Mouse (Mus musculus) erythroblast, embryonic 14.5 days (primary cell): ENCODE results near the gene Gm21970. TPM values are rescaled to one million over a fixed set of nuclear protein-coding genes. Genes with fewer than 3 reads are reported as not detected.

Experiments
- H3K27me3 ChIP-seq: 2 replicates; pipeline ENCODE4 v1.6.1; 2012; ENCODE audit warnings: inconsistent platforms; ENCODE audit not compliant: control insufficient read depth
- H3K36me3 ChIP-seq: 2 replicates; pipeline ENCODE4 v1.6.1; 2012; ENCODE audit warnings: mild to moderate bottlenecking, inconsistent platforms; ENCODE audit not compliant: control insufficient read depth
- H3K4me1 ChIP-seq: 2 replicates; pipeline ENCODE4 v1.6.1; 2012; ENCODE audit warnings: inconsistent platforms; ENCODE audit not compliant: control insufficient read depth
- H3K4me3 ChIP-seq: replicated peaks from 2 replicates; pipeline ENCODE3; 2012; ENCODE audit warnings: moderate library complexity, mild to moderate bottlenecking, inconsistent platforms
- H3K9me3 ChIP-seq: 2 replicates; pipeline ENCODE4 v1.6.1; 2012; ENCODE audit warnings: low read length, inconsistent platforms, mixed read lengths; ENCODE audit not compliant: control insufficient read depth
- GATA1 ChIP-seq: IDR thresholded peaks from 2 replicates; pipeline ENCODE4 v1.6.1; 2012; ENCODE audit warnings: low read length, inconsistent platforms, mixed read lengths
- TAL1 ChIP-seq: IDR thresholded peaks from 3 replicates; pipeline ENCODE4 v1.6.1; 2012; ENCODE audit warnings: low read length, inconsistent platforms, mixed read lengths
- polyA plus RNA-seq: library from polyadenylated mRNA; stranded (reverse); fragments of >175 nt; gene quantifications from 2 replicates; pipeline ENCODE4 v1.2.3, GENCODE M21; 2012

The Gm21970 gene
- polyA plus RNA-seq = not detected in 2 replicates

DNA sequence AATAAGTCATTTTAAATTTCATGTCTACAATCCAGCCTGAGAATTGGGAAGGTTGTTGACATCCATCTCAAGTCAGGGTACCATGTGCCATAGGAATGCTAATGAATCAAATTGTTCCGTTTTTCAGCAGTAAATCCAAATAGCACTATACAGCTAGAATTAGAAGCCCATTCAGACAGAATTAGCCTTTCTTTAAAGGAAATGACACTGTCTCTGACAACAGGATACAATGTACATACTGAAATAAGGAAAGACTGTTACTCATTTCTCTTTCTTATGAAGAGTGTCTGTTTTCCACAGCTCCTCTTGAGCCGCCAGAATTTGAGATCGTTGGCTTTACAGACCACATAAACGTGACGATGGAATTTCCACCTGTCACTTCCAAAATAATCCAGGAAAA lies at the start of gene Gm21970:
Gene Gm21970 (plus strand): TSS at position 301 of the 400 bp plus-strand sequence.
- Histone ChIP-seq H3K4me1 (peaks cover 34% of the 10 kb centered on the region), H3K9me3 (peaks cover 11% of the 10 kb centered on the region), H3K4me3 (no peak within 1 kb of the TSS), H3K27me3 (no peaks in the 10 kb centered on the region; the same call in 1 of the 2 replicates), H3K36me3 (peaks cover 98% of the 10 kb centered on the region)
- TF ChIP-seq GATA1 (no peak), TAL1 (no peak)

DNA sequence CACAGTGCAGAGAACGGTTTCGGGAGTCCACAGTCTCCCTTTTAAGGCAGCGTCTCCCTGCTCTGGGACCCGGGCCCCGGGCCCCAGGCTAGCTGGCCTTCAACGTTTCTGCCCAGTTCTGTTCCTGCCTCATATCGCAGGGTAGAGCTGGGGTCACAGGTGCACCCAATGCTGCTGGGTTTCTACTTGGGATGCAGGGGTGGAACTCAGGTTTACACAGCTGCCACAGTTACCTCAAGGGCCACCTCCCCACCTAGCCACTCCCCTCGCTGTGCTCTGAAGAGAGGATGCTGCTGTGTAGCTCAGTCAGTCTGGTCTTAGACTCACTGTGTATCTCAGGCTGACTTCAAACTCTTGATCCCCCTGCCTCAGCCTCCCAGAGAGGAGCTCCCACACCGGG lies 45.0 kb upstream of the Gm21970 start:
- peaks cover 3% of the 10 kb centered on the region; the same call in 1 of the 2 replicates for H3K9me3 ChIP-seq
- H3K4me1 ChIP-seq = peaks cover 8% of the 10 kb centered on the region
- H3K4me3 ChIP-seq = no peak overlapping the region
- H3K27me3 ChIP-seq = peaks cover 3% of the 10 kb centered on the region
- H3K36me3 ChIP-seq = no peaks in the 10 kb centered on the region
- no peak for TF ChIP-seq GATA1
- TF ChIP-seq TAL1 = no peak

DNA sequence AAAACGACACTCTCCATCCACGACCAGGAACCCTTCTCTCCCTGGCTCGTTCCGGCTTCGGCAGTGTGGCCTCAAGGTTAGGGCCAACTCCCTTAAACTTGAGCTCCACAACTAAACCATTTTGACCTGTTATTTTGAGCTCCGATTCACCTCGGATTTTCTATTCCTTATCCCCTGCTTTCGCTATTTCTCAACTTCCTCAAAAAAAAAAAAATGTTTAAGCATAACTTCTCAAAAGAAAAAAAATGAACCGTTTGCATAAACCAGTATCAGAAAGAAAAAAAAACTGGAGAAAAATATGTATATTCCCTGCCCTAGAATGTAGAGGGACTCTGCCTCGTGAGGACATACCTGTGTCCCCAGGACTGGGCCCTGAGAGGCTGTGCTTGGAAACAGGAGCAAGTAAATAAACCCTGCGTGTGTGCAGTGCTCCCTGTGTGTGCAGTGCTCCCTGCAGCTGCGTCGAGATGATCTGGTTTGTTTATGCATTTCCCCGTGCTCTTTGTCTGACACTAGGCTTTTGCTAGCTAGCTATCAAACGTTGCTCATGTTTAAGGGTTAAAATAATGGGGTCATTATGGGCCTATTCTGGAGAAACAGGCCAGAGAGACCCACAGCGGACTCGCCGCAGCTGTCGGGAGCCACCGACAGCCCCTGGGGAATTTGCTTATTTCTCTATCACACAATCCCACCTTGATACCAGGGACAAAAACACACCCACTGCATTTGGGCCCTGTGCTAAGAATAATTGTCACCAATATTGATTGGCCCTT lies 43.8 kb upstream of the Gm21970 start:
- Histone ChIP-seq H3K36me3 (no peaks in the 10 kb centered on the region), H3K27me3 (peaks cover 3% of the 10 kb centered on the region), H3K4me3 (no peak overlapping the region), H3K4me1 (peaks cover 18% of the 10 kb centered on the region), H3K9me3 (peaks cover 3% of the 10 kb centered on the region; the same call in 1 of the 2 replicates)
- no peak for TF ChIP-seq GATA1
- TF ChIP-seq TAL1 = no peak

DNA sequence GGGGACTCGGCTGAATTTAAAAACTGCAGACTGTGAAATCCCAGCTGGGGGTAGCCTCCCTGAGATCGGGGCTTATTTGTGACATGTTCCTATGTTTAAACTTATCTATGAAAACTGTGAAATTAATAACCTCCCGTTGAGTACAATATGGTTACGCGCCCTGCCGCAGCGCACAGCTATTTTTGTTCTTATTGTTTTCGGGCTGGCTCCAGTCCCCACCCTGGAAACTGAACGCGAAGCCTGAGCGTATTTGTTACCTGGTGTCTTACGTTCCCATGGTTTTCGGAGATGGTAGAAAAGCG lies 43.3 kb upstream of the Gm21970 start:
- Histone ChIP-seq H3K4me3 (no peak overlapping the region), H3K36me3 (no peaks in the 10 kb centered on the region), H3K27me3 (peaks cover 3% of the 10 kb centered on the region), H3K9me3 (peaks cover 3% of the 10 kb centered on the region; the same call in 1 of the 2 replicates), H3K4me1 (peaks cover 24% of the 10 kb centered on the region)
- TF ChIP-seq TAL1 (no peak), GATA1 (no peak)

DNA sequence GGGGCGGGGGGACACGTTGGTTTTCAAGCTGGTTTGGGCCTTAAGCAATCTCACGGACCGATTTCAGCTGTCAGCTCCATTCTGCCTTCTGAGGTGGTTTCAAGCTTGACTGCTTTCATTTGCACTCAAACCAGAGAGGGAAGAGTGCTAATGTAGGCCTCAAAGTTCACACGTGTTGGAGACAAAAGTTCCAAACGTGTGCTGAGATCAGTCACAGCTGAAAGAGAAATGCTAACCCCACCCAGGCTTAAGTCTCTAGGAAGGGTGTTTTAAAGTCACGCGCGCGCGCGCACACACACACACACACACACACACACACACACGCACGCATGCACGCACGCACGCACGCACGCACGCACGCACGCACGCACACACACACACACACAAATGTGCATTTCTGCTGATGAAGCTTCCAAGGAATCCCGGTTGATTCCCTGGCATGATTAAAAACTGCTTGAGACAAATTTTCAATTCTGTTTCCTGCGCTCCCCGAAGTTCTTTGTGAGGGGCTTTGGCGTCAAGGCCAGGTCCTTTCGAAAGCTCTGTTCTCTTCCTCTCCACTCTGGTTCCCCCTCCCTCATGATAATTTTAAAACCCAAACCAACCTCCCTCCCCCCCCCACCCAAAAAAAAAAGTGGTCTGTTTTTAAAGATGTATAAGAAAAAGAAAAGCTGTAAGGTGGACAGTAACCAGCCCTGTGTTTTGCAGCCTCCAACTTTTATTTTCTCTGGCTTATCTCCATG lies 42.8 kb upstream of the Gm21970 start:
- Histone ChIP-seq H3K27me3 (peaks cover 3% of the 10 kb centered on the region), H3K4me3 (no peak overlapping the region), H3K4me1 (peaks cover 29% of the 10 kb centered on the region), H3K36me3 (peaks cover 2% of the 10 kb centered on the region), H3K9me3 (no peaks in the 10 kb centered on the region; the same call in 1 of the 2 replicates)
- TF ChIP-seq GATA1 = no peak

DNA sequence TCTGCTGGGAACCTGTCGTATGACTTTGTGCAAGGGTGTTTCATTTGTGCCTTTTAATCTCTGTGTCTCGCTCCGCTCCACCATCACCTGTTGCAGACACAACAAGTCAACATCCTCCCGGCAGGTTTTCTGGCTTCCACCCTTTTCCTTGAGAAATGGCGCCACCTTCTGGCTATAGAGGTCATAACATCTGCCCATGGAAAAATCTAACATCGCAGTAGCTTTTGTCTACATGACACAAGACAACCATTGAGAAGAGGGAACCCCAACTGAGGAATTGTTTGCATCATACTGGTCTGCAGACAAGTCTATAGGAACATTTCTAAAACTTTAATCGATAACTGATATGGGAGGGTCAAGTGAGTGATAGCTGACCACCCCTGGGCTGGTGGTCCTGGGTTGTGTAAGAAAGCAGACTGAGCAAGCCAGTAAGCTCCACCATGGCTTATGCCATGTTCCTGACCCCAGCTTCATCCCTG lies 39.4 kb upstream of the Gm21970 start:
- TF ChIP-seq TAL1 (no peak), GATA1 (no peak)
- H3K36me3 ChIP-seq = peaks cover 4% of the 10 kb centered on the region
- peaks cover 53% of the 10 kb centered on the region for H3K4me1 ChIP-seq
- H3K27me3 ChIP-seq = peaks cover 3% of the 10 kb centered on the region
- H3K4me3 ChIP-seq = peak overlapping the region; percentile 54
- H3K9me3 ChIP-seq = no peaks in the 10 kb centered on the region

DNA sequence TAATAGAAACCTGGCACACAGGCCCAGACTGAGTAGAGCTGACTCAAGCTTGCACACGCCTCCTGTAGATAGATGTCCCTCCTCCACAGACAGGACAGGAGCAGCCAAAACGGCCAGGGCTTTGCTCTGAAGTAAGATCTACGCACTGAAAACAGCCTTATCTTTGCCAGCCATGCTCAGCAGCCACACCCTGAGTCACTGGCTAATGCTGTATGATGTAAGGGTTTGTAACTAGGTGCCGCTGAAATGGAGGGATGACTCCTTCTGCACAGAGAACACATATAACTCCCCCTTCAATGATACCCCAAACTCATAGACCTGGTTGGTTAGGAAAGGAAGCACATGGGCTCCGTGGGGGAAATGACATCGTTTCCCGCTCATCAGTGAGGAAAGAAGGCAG lies 38.8 kb upstream of the Gm21970 start:
- H3K4me3 ChIP-seq = peak overlapping the region; percentile 54
- peaks cover 57% of the 10 kb centered on the region for H3K4me1 ChIP-seq
- H3K27me3 ChIP-seq = peaks cover 3% of the 10 kb centered on the region
- no peaks in the 10 kb centered on the region for H3K9me3 ChIP-seq
- H3K36me3 ChIP-seq = peaks cover 4% of the 10 kb centered on the region
- TF ChIP-seq GATA1 (peak; percentile 96), TAL1 (peak; percentile 94)

DNA sequence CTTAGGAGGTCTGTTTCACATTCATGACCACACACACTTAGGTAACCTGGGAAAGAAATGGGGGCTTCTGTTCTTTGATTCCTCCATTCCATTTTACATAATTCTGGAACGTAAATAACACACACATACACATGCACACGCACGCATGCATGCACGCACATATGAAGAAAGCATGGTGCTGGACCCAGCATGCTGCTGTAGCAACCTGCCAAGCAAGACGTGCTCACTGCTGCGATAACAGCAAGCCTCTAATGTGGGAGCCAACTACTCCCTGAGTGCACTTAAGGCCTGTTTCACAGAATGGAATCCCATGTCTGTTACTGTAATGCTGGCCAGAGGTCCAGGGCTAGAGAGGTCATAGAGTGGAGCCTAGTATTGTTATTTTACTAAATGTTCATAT lies 38.3 kb upstream of the Gm21970 start:
- peaks cover 59% of the 10 kb centered on the region for H3K4me1 ChIP-seq
- peaks cover 3% of the 10 kb centered on the region for H3K27me3 ChIP-seq
- H3K36me3 ChIP-seq = peaks cover 4% of the 10 kb centered on the region
- TF ChIP-seq GATA1 (no peak), TAL1 (no peak)
- H3K4me3 ChIP-seq = peak overlapping the region; percentile 54
- H3K9me3 ChIP-seq = no peaks in the 10 kb centered on the region

DNA sequence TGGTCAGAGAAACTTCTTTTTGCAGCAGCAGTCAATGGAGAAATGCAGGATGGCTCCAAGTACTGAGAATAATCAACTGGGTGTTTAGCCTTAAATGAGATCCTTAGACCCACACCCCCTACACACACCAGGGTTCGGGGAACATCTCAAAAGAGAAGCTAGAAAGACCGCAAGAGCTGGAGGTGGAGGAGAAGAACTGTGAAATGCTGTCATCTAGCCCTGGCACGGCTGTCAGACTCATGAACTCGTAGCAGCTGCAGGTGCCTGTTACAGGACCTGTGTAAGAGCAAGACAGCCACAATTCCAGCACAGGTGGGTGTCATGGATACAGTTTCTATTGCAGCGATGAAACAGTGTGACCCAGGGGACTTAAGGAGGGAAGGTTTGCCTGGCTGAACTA lies 37.9 kb upstream of the Gm21970 start:
- peaks cover 63% of the 10 kb centered on the region for H3K4me1 ChIP-seq
- H3K27me3 ChIP-seq = peaks cover 3% of the 10 kb centered on the region
- no peaks in the 10 kb centered on the region for H3K9me3 ChIP-seq
- TF ChIP-seq GATA1 = no peak
- TF ChIP-seq TAL1 = no peak
- peaks cover 4% of the 10 kb centered on the region for H3K36me3 ChIP-seq
- H3K4me3 ChIP-seq = peak overlapping the region; percentile 54
